Mouse (Mus musculus): ENCODE results near the gene Acer2. TPM values are rescaled to one million over a fixed set of nuclear protein-coding genes. Genes with fewer than 3 reads are reported as not detected.

The Acer2 gene
- polyA plus RNA-seq, 1 experiment from 2014 or later: 37.2 TPM

- ATAC-seq (ENCODE audit: low read depth): no peak
- WGBS: under 1% methylated on average over 50 of the region's 50 CpGs
Observed at GRCm38 (mm10) chr4:86856304-86857112, 17.7 kb upstream of the Acer2 start.

DNA sequence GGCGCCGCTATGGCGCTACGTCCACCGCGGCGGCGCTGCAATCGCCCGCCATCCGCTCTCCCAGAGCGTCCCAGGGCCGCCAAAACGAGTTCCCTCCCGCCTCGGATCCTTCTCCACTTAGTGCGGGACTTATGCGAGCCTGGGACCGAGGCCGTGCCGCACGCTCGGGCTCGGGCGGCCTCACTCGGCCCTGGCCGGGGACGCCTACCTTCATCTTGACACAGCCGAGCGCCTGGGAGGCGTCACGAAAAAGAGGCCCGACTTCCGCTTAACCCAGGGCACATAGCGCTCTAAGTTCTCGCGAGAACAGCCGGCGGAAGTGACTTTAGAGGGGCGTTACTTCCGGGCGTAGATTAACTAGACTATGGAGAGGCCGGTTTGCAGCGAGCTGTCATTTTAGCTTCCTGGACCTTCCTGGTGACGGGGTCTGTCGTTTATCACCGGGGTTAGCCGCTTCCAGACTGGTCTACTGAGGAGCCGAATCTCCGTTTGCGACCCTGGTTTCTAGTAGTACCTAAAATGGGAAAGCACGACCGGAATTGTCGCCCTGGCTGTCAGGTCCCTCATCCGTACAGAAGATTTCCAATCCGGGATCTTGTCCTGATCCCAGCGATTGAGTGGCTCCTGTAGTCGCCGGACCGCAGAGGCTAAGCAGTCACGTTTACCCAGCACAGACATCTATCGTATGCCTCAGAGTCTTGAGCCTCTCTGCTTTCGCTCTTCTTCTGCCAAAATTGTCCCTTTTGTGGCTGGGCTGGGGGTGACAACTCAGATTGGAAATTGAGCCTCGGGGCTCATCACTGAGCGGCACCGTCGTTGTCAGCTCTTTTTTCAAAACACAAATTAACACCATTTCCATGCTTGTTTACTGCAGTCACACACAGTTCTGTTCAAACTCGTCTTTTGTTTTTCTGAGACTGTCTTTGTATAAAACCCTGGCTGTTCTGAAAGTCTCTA is 16.8 kb upstream of the Acer2 start, which contains the start of gene Rps6:
Rps6 (minus strand) TSS at position 300 of the 957 bp plus-strand sequence.
- H3K36me3 ChIP-seq (ENCODE audit: control insufficient read depth, insufficient read depth, low read length): peaks cover 28% of the 10 kb centered on the region
- peak within 1 kb of the TSS; percentile 95 for H3K27ac ChIP-seq (ENCODE audit: low read length)
- ATAC-seq (ENCODE audit: low read depth): peak; percentile 98
- peaks cover 16% of the 10 kb centered on the region for H3K4me1 ChIP-seq (replicated peaks; ENCODE audit: control insufficient read depth, insufficient read depth, low read length)
- peak within 1 kb of the TSS; percentile 83 for H3K4me3 ChIP-seq (ENCODE audit: low read length)
- H3K9ac ChIP-seq (ENCODE audit: low read length): peak within 1 kb of the TSS; percentile 100
- under 1% methylated on average over 66 of the region's 68 CpGs for WGBS
- no peaks in the 10 kb centered on the region for H3K9me3 ChIP-seq (ENCODE audit: control insufficient read depth, low read length)
- peak within 1 kb of the TSS; percentile 89 for H3K4me2 ChIP-seq (ENCODE audit: low read depth, low read length)
- H3K27me3 ChIP-seq (ENCODE audit: control insufficient read depth, insufficient read depth, low read depth, low read length): no peaks in the 10 kb centered on the region

More at GRCm38 (mm10) chr4:86856304-86857112, 17.7 kb upstream of the Acer2 start:
- H3K4me1 ChIP-seq (replicated peaks; ENCODE audit: control insufficient read depth, insufficient read depth, low read length): peaks cover 16% of the 10 kb centered on the region
- no peaks in the 10 kb centered on the region for H3K9me3 ChIP-seq (ENCODE audit: control insufficient read depth, low read length)
- H3K27me3 ChIP-seq (ENCODE audit: control insufficient read depth, insufficient read depth, low read depth, low read length): no peaks in the 10 kb centered on the region
- peak overlapping the region; percentile 83 for H3K4me3 ChIP-seq (ENCODE audit: low read length)
- peak overlapping the region; percentile 67 for H3K4me2 ChIP-seq (ENCODE audit: low read depth, low read length)
- H3K9ac ChIP-seq (ENCODE audit: low read length): peak overlapping the region; percentile 100
- peak overlapping the region; percentile 95 for H3K27ac ChIP-seq (ENCODE audit: low read length)
- peaks cover 31% of the 10 kb centered on the region for H3K36me3 ChIP-seq (ENCODE audit: control insufficient read depth, insufficient read depth, low read length)

DNA sequence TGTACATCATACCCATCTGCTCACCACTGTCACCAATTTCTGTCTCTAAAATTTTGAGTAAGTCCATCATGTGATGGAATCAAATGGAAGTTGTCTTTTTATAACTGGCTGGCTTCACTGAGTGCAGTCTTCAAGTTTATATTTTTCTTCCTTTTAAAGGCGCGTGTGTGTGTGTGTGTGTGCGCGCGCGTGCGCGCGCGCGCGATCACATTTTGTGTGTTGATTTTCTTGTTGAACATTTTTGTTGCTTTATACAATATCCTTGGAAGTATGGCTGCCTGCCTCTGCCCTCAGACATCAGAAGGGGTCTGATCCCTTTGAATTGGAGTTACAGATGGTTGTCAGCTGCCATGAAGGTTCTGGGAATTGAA is 16.1 kb upstream of the Acer2 start:
- H3K27ac ChIP-seq (ENCODE audit: low read length): peak overlapping the region; percentile 83; the same call in 1 of the 2 replicates
- H3K9me3 ChIP-seq (ENCODE audit: control insufficient read depth, low read length): no peaks in the 10 kb centered on the region
- H3K4me2 ChIP-seq (ENCODE audit: low read depth, low read length): peak overlapping the region; percentile 89
- peaks cover 22% of the 10 kb centered on the region for H3K36me3 ChIP-seq (ENCODE audit: control insufficient read depth, insufficient read depth, low read length)
- no peak for ATAC-seq (ENCODE audit: low read depth)
- H3K4me1 ChIP-seq (replicated peaks; ENCODE audit: control insufficient read depth, insufficient read depth, low read length): peaks cover 16% of the 10 kb centered on the region
- H3K9ac ChIP-seq (ENCODE audit: low read length): peak overlapping the region; percentile 79
- WGBS: 49% methylated on average over 12 of the region's 12 CpGs
- H3K4me3 ChIP-seq (ENCODE audit: low read length): peak overlapping the region; percentile 83
- H3K27me3 ChIP-seq (ENCODE audit: control insufficient read depth, insufficient read depth, low read depth, low read length): no peaks in the 10 kb centered on the region

GRCm38 (mm10) chr4:86864087-86864486 is 10.1 kb upstream of the Acer2 start:
- Histone ChIP-seq H3K27me3 (ENCODE audit: control insufficient read depth, insufficient read depth, low read depth, low read length) (no peaks in the 10 kb centered on the region), H3K36me3 (ENCODE audit: control insufficient read depth, insufficient read depth, low read length) (no peaks in the 10 kb centered on the region), H3K4me1 (replicated peaks; ENCODE audit: control insufficient read depth, insufficient read depth, low read length) (no peaks in the 10 kb centered on the region), H3K4me3 (ENCODE audit: low read length) (no peak overlapping the region), H3K9ac (ENCODE audit: low read length) (no peak overlapping the region), H3K9me3 (ENCODE audit: control insufficient read depth, low read length) (no peaks in the 10 kb centered on the region), H3K27ac (ENCODE audit: low read length) (no peak overlapping the region), H3K4me2 (ENCODE audit: low read depth, low read length) (no peak overlapping the region)
- WGBS: 74% methylated on average over 5 of the region's 5 CpGs
- no peak for ATAC-seq (ENCODE audit: low read depth)

GRCm38 (mm10) chr4:86871988-86872387 is 2.2 kb upstream of the Acer2 start:
- Histone ChIP-seq H3K36me3 (ENCODE audit: control insufficient read depth, insufficient read depth, low read length) (no peaks in the 10 kb centered on the region), H3K4me2 (ENCODE audit: low read depth, low read length) (no peak overlapping the region), H3K9me3 (ENCODE audit: control insufficient read depth, low read length) (no peaks in the 10 kb centered on the region), H3K9ac (ENCODE audit: low read length) (no peak overlapping the region), H3K27me3 (ENCODE audit: control insufficient read depth, insufficient read depth, low read depth, low read length) (no peaks in the 10 kb centered on the region; the same call in 1 of the 2 replicates), H3K4me1 (replicated peaks; ENCODE audit: control insufficient read depth, insufficient read depth, low read length) (peaks cover 7% of the 10 kb centered on the region; the same call in 1 of the 2 replicates), H3K27ac (ENCODE audit: low read length) (no peak overlapping the region), H3K4me3 (ENCODE audit: low read length) (no peak overlapping the region)
- ATAC-seq (ENCODE audit: low read depth): no peak

DNA sequence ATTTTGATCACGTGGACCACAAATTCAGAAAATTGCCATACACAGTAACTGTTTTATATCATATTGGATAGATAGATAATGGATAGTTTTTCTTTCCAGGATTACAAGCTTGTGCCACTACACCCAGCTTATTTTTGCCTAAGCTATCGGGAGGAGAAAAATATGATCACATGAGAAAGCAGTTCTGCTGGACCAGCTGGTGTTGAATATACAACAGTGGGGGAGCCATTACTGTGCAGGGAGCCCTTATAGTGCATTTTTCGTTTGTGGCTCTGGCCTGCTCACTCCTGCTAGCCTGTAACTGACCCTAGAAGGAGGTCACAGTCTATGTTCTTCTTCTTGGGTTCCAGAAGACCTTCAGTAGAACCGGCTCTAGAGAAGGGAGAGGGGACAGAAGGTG is 1.1 kb upstream of the Acer2 start:
- Histone ChIP-seq H3K4me1 (replicated peaks; ENCODE audit: control insufficient read depth, insufficient read depth, low read length) (peaks cover 7% of the 10 kb centered on the region; the same call in 1 of the 2 replicates), H3K27ac (ENCODE audit: low read length) (no peak overlapping the region), H3K9ac (ENCODE audit: low read length) (no peak overlapping the region), H3K27me3 (ENCODE audit: control insufficient read depth, insufficient read depth, low read depth, low read length) (no peaks in the 10 kb centered on the region; the same call in 1 of the 2 replicates), H3K4me2 (ENCODE audit: low read depth, low read length) (no peak overlapping the region), H3K4me3 (ENCODE audit: low read length) (no peak overlapping the region), H3K36me3 (ENCODE audit: control insufficient read depth, insufficient read depth, low read length) (no peaks in the 10 kb centered on the region), H3K9me3 (ENCODE audit: control insufficient read depth, low read length) (no peaks in the 10 kb centered on the region)
- ATAC-seq (ENCODE audit: low read depth): no peak
- 44% methylated on average over 4 of the region's 4 CpGs for WGBS

GRCm38 (mm10) chr4:86879477-86879876 is 5.3 kb downstream of the Acer2 start:
- Histone ChIP-seq H3K9me3 (ENCODE audit: control insufficient read depth, low read length) (no peaks in the 10 kb centered on the region), H3K36me3 (ENCODE audit: control insufficient read depth, insufficient read depth, low read length) (no peaks in the 10 kb centered on the region), H3K4me3 (ENCODE audit: low read length) (no peak overlapping the region), H3K9ac (ENCODE audit: low read length) (no peak overlapping the region), H3K27me3 (ENCODE audit: control insufficient read depth, insufficient read depth, low read depth, low read length) (no peaks in the 10 kb centered on the region; the same call in 1 of the 2 replicates), H3K4me1 (replicated peaks; ENCODE audit: control insufficient read depth, insufficient read depth, low read length) (peaks cover 7% of the 10 kb centered on the region; the same call in 1 of the 2 replicates), H3K4me2 (ENCODE audit: low read depth, low read length) (no peak overlapping the region), H3K27ac (ENCODE audit: low read length) (no peak overlapping the region)
- no peak for ATAC-seq (ENCODE audit: low read depth)
- 88% methylated on average over 2 of the region's 2 CpGs for WGBS

GRCm38 (mm10) chr4:86881178-86881577 is 7.0 kb downstream of the Acer2 start:
- no peak overlapping the region for H3K4me2 ChIP-seq (ENCODE audit: low read depth, low read length)
- no peak for ATAC-seq (ENCODE audit: low read depth)
- H3K27ac ChIP-seq (ENCODE audit: low read length): no peak overlapping the region
- no peaks in the 10 kb centered on the region; the same call in 1 of the 2 replicates for H3K27me3 ChIP-seq (ENCODE audit: control insufficient read depth, insufficient read depth, low read depth, low read length)
- H3K9me3 ChIP-seq (ENCODE audit: control insufficient read depth, low read length): no peaks in the 10 kb centered on the region
- no peak overlapping the region for H3K9ac ChIP-seq (ENCODE audit: low read length)
- WGBS: 78% methylated on average over 4 of the region's 4 CpGs
- H3K4me3 ChIP-seq (ENCODE audit: low read length): no peak overlapping the region
- H3K4me1 ChIP-seq (replicated peaks; ENCODE audit: control insufficient read depth, insufficient read depth, low read length): no peaks in the 10 kb centered on the region; the same call in 1 of the 2 replicates
- no peaks in the 10 kb centered on the region for H3K36me3 ChIP-seq (ENCODE audit: control insufficient read depth, insufficient read depth, low read length)

- H3K9me3 ChIP-seq (ENCODE audit: control insufficient read depth, low read length): no peaks in the 10 kb centered on the region
- H3K4me1 ChIP-seq (replicated peaks; ENCODE audit: control insufficient read depth, insufficient read depth, low read length): peaks cover 6% of the 10 kb centered on the region
- H3K4me3 ChIP-seq (ENCODE audit: low read length): no peak overlapping the region
- H3K9ac ChIP-seq (ENCODE audit: low read length): no peak overlapping the region
- no peak for ATAC-seq (ENCODE audit: low read depth)
- H3K27ac ChIP-seq (ENCODE audit: low read length): no peak overlapping the region
- H3K36me3 ChIP-seq (ENCODE audit: control insufficient read depth, insufficient read depth, low read length): no peaks in the 10 kb centered on the region
- no peak overlapping the region for H3K4me2 ChIP-seq (ENCODE audit: low read depth, low read length)
- 43% methylated on average over 2 of the region's 2 CpGs for WGBS
- no peaks in the 10 kb centered on the region for H3K27me3 ChIP-seq (ENCODE audit: control insufficient read depth, insufficient read depth, low read depth, low read length)
Observed at GRCm38 (mm10) chr4:86882413-86882812, 8.2 kb downstream of the Acer2 start.
